Mouse (Mus musculus) neural tube, embryonic 12.5 days (tissue): ENCODE results near the gene Pptc7. TPM values are rescaled to one million over a fixed set of nuclear protein-coding genes. Genes with fewer than 3 reads are reported as not detected.

Experiments
- ATAC-seq: fragments of 200-750 bp; cut with Nextera tagmentation; 2 replicates; pipeline ENCODE4 v1.8.0; 2017; ENCODE audit warnings: low read depth, mild to moderate bottlenecking, moderate TSS enrichment, moderate library complexity; ENCODE audit not compliant: low FRiP score
- H3K27ac ChIP-seq: fragments of 300-500 bp; sonication (generic); 2 replicates; pipeline ENCODE4 v1.5.1; 2016
- H3K27me3 ChIP-seq: fragments of 300-500 bp; sonication (generic); replicated peaks from 2 replicates; pipeline ENCODE4 v1.6.1; 2016; ENCODE audit warnings: mild to moderate bottlenecking
- H3K36me3 ChIP-seq: fragments of 300-500 bp; sonication (generic); 2 replicates; pipeline ENCODE4 v1.6.1; 2016; ENCODE audit warnings: mild to moderate bottlenecking
- H3K4me1 ChIP-seq: fragments of 300-500 bp; sonication (generic); 2 replicates; pipeline ENCODE4 v1.6.1; 2016
- H3K4me2 ChIP-seq: fragments of 300-500 bp; sonication (generic); replicated peaks from 2 replicates; pipeline ENCODE4 v1.6.1; 2016; ENCODE audit warnings: mild to moderate bottlenecking
- H3K4me3 ChIP-seq: fragments of 300-500 bp; sonication (generic); 2 replicates; pipeline ENCODE4 v1.5.1; 2016
- H3K9ac ChIP-seq: fragments of 300-500 bp; sonication (generic); 2 replicates; pipeline ENCODE4 v1.6.1; 2016; ENCODE audit warnings: mild to moderate bottlenecking
- H3K9me3 ChIP-seq: fragments of 300-500 bp; sonication (generic); 2 replicates; pipeline ENCODE4 v1.6.1; 2016; ENCODE audit warnings: mild to moderate bottlenecking
- WGBS: fragments of 180-500 bp; shearing (Covaris S2); methylation state at CpG from one replicate; pipeline ENCODE4 v1.1.7; 2016; 5-methylcytosine and 5-hydroxymethylcytosine counted together
- polyA plus RNA-seq: library from polyadenylated mRNA; unstranded; fragments of >200 nt; fragmentation: Nextera tagmentation; extraction: Ambion mirVana; gene quantifications from 2 replicates; pipeline ENCODE4 v1.2.1, GENCODE M21; 2016

Gene Pptc7
- polyA plus RNA-seq, 1 experiment from 2014 or later: 10.7 TPM

GRCm38 (mm10) chr5:122291149-122291548 is 7.0 kb downstream of the Pptc7 start:
- Histone ChIP-seq H3K36me3 (peaks cover 14% of the 10 kb centered on the region), H3K27ac (no peak overlapping the region), H3K4me2 (no peak overlapping the region), H3K27me3 (no peaks in the 10 kb centered on the region), H3K4me1 (peaks cover 16% of the 10 kb centered on the region; the same call in 1 of the 2 replicates), H3K4me3 (no peak overlapping the region), H3K9ac (no peak overlapping the region), H3K9me3 (no peaks in the 10 kb centered on the region)
- WGBS: 57% methylated on average over 6 of the region's 6 CpGs
- no peak for ATAC-seq

- Histone ChIP-seq H3K4me1 (peaks cover 14% of the 10 kb centered on the region; the same call in 1 of the 2 replicates), H3K9ac (no peak overlapping the region), H3K27ac (no peak overlapping the region), H3K9me3 (no peaks in the 10 kb centered on the region), H3K4me3 (no peak overlapping the region), H3K4me2 (no peak overlapping the region), H3K36me3 (peaks cover 14% of the 10 kb centered on the region), H3K27me3 (no peaks in the 10 kb centered on the region)
- ATAC-seq: no peak
- WGBS: 80% methylated on average over 17 of the region's 17 CpGs
Observed at GRCm38 (mm10) chr5:122291553-122292339, 7.6 kb downstream of the Pptc7 start.

GRCm38 (mm10) chr5:122293131-122293530 is 9.0 kb downstream of the Pptc7 start:
- H3K9ac ChIP-seq: no peak overlapping the region
- H3K4me1 ChIP-seq: peaks cover 14% of the 10 kb centered on the region; the same call in 1 of the 2 replicates
- no peaks in the 10 kb centered on the region for H3K9me3 ChIP-seq
- 71% methylated on average over 6 of the region's 6 CpGs for WGBS
- no peak for ATAC-seq
- H3K27ac ChIP-seq: no peak overlapping the region
- H3K4me3 ChIP-seq: no peak overlapping the region
- peaks cover 9% of the 10 kb centered on the region; the same call in 1 of the 2 replicates for H3K36me3 ChIP-seq
- no peaks in the 10 kb centered on the region for H3K27me3 ChIP-seq
- H3K4me2 ChIP-seq: no peak overlapping the region

GRCm38 (mm10) chr5:122294219-122294735 is 10.1 kb downstream of the Pptc7 start:
- H3K27ac ChIP-seq: no peak overlapping the region
- 47% methylated on average over 3 of the region's 3 CpGs for WGBS
- no peak overlapping the region for H3K4me2 ChIP-seq
- no peaks in the 10 kb centered on the region for H3K27me3 ChIP-seq
- H3K9me3 ChIP-seq: no peaks in the 10 kb centered on the region
- H3K4me1 ChIP-seq: peaks cover 14% of the 10 kb centered on the region; the same call in 1 of the 2 replicates
- H3K4me3 ChIP-seq: no peak overlapping the region
- H3K9ac ChIP-seq: no peak overlapping the region
- no peaks in the 10 kb centered on the region for H3K36me3 ChIP-seq
- no peak for ATAC-seq

- H3K9me3 ChIP-seq: no peaks in the 10 kb centered on the region
- 0 out of 2 replicates have a peak, but pooled peaks cover 2% of the 10 kb centered on the region for H3K36me3 ChIP-seq
- H3K9ac ChIP-seq: no peak overlapping the region
- no peaks in the 10 kb centered on the region for H3K27me3 ChIP-seq
- peaks cover 14% of the 10 kb centered on the region; the same call in 1 of the 2 replicates for H3K4me1 ChIP-seq
- ATAC-seq: no peak
- no peak overlapping the region for H3K27ac ChIP-seq
- H3K4me3 ChIP-seq: no peak overlapping the region
- 76% methylated on average over 14 of the region's 14 CpGs for WGBS
- no peak overlapping the region for H3K4me2 ChIP-seq
Observed at GRCm38 (mm10) chr5:122295113-122295935, 11.2 kb downstream of the Pptc7 start.

GRCm38 (mm10) chr5:122300071-122300518 is 15.9 kb downstream of the Pptc7 start:
- no peaks in the 10 kb centered on the region for H3K27me3 ChIP-seq
- no peak overlapping the region for H3K4me2 ChIP-seq
- H3K36me3 ChIP-seq: 0 out of 2 replicates have a peak, but pooled peaks cover 2% of the 10 kb centered on the region
- ATAC-seq: no peak
- H3K9ac ChIP-seq: no peak overlapping the region
- H3K4me3 ChIP-seq: no peak overlapping the region
- H3K9me3 ChIP-seq: no peaks in the 10 kb centered on the region
- 92% methylated on average over 6 of the region's 6 CpGs for WGBS
- peaks cover 9% of the 10 kb centered on the region; the same call in 1 of the 2 replicates for H3K4me1 ChIP-seq
- no peak overlapping the region for H3K27ac ChIP-seq

GRCm38 (mm10) chr5:122302810-122303745 is 18.9 kb downstream of the Pptc7 start:
- Histone ChIP-seq H3K27me3 (no peaks in the 10 kb centered on the region), H3K9me3 (no peaks in the 10 kb centered on the region), H3K4me2 (no peak overlapping the region), H3K9ac (no peak overlapping the region), H3K36me3 (peaks cover 4% of the 10 kb centered on the region), H3K4me1 (peaks cover 7% of the 10 kb centered on the region; the same call in 1 of the 2 replicates), H3K27ac (no peak overlapping the region), H3K4me3 (no peak overlapping the region)
- WGBS: 76% methylated on average over 17 of the region's 17 CpGs
- ATAC-seq: no peak

- Histone ChIP-seq H3K27ac (no peak overlapping the region), H3K4me1 (peaks cover 7% of the 10 kb centered on the region; the same call in 1 of the 2 replicates), H3K27me3 (no peaks in the 10 kb centered on the region), H3K9me3 (no peaks in the 10 kb centered on the region), H3K36me3 (peaks cover 12% of the 10 kb centered on the region), H3K9ac (no peak overlapping the region), H3K4me3 (no peak overlapping the region), H3K4me2 (no peak overlapping the region)
- ATAC-seq: no peak
- WGBS: 93% methylated on average over 7 of the region's 7 CpGs
Observed at GRCm38 (mm10) chr5:122303937-122304336, 19.8 kb downstream of the Pptc7 start.

GRCm38 (mm10) chr5:122304541-122304940 is 20.4 kb downstream of the Pptc7 start:
- no peak for ATAC-seq
- Histone ChIP-seq H3K4me1 (peaks cover 7% of the 10 kb centered on the region; the same call in 1 of the 2 replicates), H3K4me2 (no peak overlapping the region), H3K27me3 (no peaks in the 10 kb centered on the region), H3K27ac (no peak overlapping the region), H3K36me3 (peaks cover 12% of the 10 kb centered on the region), H3K4me3 (no peak overlapping the region), H3K9ac (no peak overlapping the region), H3K9me3 (no peaks in the 10 kb centered on the region)
- WGBS: 89% methylated on average over 6 of the region's 6 CpGs

- peaks cover 7% of the 10 kb centered on the region; the same call in 1 of the 2 replicates for H3K4me1 ChIP-seq
- H3K36me3 ChIP-seq: peaks cover 10% of the 10 kb centered on the region
- H3K27me3 ChIP-seq: no peaks in the 10 kb centered on the region
- no peaks in the 10 kb centered on the region for H3K9me3 ChIP-seq
- H3K9ac ChIP-seq: no peak overlapping the region
- H3K4me3 ChIP-seq: no peak overlapping the region
- ATAC-seq: no peak
- H3K4me2 ChIP-seq: no peak overlapping the region
- H3K27ac ChIP-seq: no peak overlapping the region
- 95% methylated on average over 7 of the region's 7 CpGs for WGBS
Observed at GRCm38 (mm10) chr5:122305472-122305871, 21.3 kb downstream of the Pptc7 start.

GRCm38 (mm10) chr5:122306536-122306935 is 22.4 kb downstream of the Pptc7 start:
- Histone ChIP-seq H3K4me3 (no peak overlapping the region), H3K4me2 (no peak overlapping the region), H3K4me1 (peaks cover 7% of the 10 kb centered on the region; the same call in 1 of the 2 replicates), H3K36me3 (peaks cover 12% of the 10 kb centered on the region), H3K9ac (no peak overlapping the region), H3K27ac (no peak overlapping the region), H3K27me3 (no peaks in the 10 kb centered on the region), H3K9me3 (no peaks in the 10 kb centered on the region)
- no peak for ATAC-seq
- WGBS: 88% methylated on average over 3 of the region's 3 CpGs
